Mouse (Mus musculus) intestine, embryonic 15.5 days (tissue): ENCODE measurements at regions not wholly inside any gene's neighbourhood (a gene's known extent, or its start where the extent isn't known, plus 50 kb on each side); places are given as distances from the start of the nearest gene placed in this dataset.

Experiments
- ATAC-seq: fragments of 200-750 bp; cut with Nextera tagmentation; 2 replicates; pipeline ENCODE4 v1.8.0; 2017; ENCODE audit warnings: moderate TSS enrichment, moderate library complexity
- H3K27ac ChIP-seq: fragments of 300-500 bp; sonication (generic); 2 replicates; pipeline ENCODE4 v1.5.1; 2015; ENCODE audit warnings: mild to moderate bottlenecking, inconsistent platforms
- H3K27me3 ChIP-seq: fragments of 300-500 bp; sonication (generic); replicated peaks from 2 replicates; pipeline ENCODE4 v1.6.1; 2015; ENCODE audit warnings: inconsistent platforms
- H3K36me3 ChIP-seq: fragments of 300-500 bp; sonication (generic); 2 replicates; pipeline ENCODE4 v1.6.1; 2015; ENCODE audit warnings: inconsistent platforms
- H3K4me1 ChIP-seq: fragments of 300-500 bp; sonication (generic); replicated peaks from 2 replicates; pipeline ENCODE4 v1.6.1; 2015; ENCODE audit warnings: inconsistent platforms
- H3K4me2 ChIP-seq: fragments of 300-500 bp; sonication (generic); replicated peaks from 2 replicates; pipeline ENCODE4 v1.6.1; 2015; ENCODE audit warnings: mild to moderate bottlenecking, inconsistent platforms
- H3K4me3 ChIP-seq: fragments of 300-500 bp; sonication (generic); replicated peaks from 2 replicates; pipeline ENCODE4 v1.5.1; 2015; ENCODE audit warnings: inconsistent platforms
- H3K9ac ChIP-seq: fragments of 300-500 bp; sonication (generic); 2 replicates; pipeline ENCODE4 v1.6.1; 2015; ENCODE audit warnings: inconsistent platforms
- H3K9me3 ChIP-seq: fragments of 300-500 bp; sonication (generic); 2 replicates; pipeline ENCODE4 v1.6.1; 2016; ENCODE audit warnings: inconsistent platforms
- WGBS: fragments of 180-500 bp; shearing (Covaris S2); methylation state at CpG from one replicate; pipeline ENCODE4 v1.1.7; 2015; 5-methylcytosine and 5-hydroxymethylcytosine counted together

DNA sequence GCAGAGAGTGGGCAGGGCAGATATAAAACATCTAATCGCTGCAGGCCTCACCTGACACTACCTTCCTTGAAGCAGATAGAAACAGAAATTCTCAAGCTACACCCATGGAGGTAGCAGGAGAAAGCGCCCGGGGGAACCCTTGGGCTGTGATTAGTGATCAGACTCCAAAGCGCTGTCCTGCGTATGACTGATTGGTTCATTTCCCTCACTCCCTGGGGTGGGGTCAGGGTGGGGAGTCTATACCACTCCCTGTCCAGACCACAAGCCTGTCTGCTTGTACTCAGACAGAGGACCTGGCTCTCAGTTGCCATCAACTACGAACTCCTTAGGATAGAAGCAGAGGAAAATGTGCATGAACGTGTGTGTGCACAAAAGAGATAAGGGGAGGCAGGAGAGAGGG is 77.7 kb downstream of the Gm826 start:
- no peaks in the 10 kb centered on the region for H3K4me1 ChIP-seq
- peak; percentile 78 for ATAC-seq
- H3K9me3 ChIP-seq = no peaks in the 10 kb centered on the region
- no peaks in the 10 kb centered on the region for H3K27me3 ChIP-seq
- no peaks in the 10 kb centered on the region for H3K36me3 ChIP-seq
- WGBS = 61% methylated on average over 7 of the region's 7 CpGs
- no peak overlapping the region for H3K4me3 ChIP-seq
- H3K9ac ChIP-seq = no peak overlapping the region
- H3K4me2 ChIP-seq = no peak overlapping the region
- H3K27ac ChIP-seq = no peak overlapping the region

DNA sequence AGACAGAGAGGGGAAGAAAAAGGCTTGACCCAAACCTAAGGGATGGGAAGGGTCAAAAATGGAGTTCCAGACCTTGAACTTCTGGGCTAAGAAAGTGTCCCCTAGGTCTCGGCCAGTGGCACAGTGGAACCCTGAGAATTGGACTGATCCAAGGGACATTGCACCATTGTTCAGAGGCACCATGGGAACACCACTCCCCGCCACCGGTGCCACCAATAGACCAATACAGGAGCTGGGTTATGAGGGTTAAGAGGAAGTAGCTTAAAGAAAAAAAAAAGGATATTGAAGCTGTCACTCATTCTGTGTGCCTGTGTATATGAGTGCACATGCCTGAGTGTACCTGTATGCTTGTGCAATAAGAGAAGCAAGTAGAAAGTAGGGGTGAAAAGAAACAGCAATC is 83.7 kb downstream of the Gm826 start:
- H3K9ac ChIP-seq = no peak overlapping the region
- H3K36me3 ChIP-seq = no peaks in the 10 kb centered on the region
- no peaks in the 10 kb centered on the region for H3K9me3 ChIP-seq
- WGBS = 87% methylated on average over 3 of the region's 3 CpGs
- no peak overlapping the region for H3K4me3 ChIP-seq
- no peak overlapping the region for H3K4me2 ChIP-seq
- H3K4me1 ChIP-seq = no peaks in the 10 kb centered on the region
- ATAC-seq = no peak
- no peak overlapping the region for H3K27ac ChIP-seq
- no peaks in the 10 kb centered on the region for H3K27me3 ChIP-seq

DNA sequence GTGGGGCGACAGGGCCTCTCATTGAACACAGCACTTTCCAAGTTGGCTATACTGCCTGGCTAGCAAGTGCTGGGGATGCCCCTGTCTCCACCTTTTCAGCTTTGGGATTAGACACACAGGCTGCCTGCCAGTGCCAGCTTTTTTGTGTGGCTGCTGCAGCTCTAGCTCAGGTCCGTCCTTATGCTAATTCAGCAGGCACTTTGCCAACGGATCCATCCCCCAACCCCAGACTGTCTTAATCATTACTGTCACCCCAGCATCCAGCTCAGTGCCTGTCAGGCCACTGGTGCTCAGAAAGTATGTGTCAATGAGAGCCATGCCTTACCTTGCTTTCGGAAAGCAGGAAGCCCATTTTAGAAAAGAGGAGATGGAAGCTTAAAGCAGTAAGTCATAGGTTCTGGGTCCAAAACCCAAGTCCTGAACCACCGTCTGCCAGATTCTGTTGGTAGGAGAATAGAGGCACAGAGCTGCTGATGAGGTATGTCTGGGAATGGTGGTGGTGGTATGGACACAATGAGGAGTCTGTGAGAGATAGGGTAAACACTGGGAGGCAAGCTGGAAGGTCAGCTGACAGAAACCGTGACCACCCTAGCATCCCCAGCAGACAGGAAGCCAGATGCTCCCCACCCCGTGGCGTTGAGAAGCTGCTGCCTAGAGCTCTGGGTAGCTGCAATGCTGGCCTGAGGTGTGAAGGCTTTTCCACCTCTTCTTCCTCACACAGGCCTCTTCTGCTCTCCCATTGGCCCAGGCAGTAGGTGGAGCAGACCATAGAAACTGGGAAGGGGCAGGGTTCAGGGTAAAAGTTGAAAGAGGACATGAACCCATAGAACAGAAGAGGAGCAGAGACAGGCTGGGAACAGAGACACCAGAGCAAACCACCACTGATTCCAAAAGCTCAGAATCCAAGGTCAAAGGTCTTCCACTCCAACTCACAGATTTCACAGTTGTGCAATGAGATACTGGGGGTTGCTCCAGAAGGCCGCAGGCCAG is 84.6 kb downstream of the Gm826 start:
- no peak overlapping the region for H3K4me3 ChIP-seq
- ATAC-seq = no peak
- no peaks in the 10 kb centered on the region for H3K4me1 ChIP-seq
- H3K27ac ChIP-seq = no peak overlapping the region
- no peaks in the 10 kb centered on the region for H3K9me3 ChIP-seq
- H3K4me2 ChIP-seq = no peak overlapping the region
- WGBS = 63% methylated on average over 9 of the region's 9 CpGs
- H3K9ac ChIP-seq = no peak overlapping the region
- no peaks in the 10 kb centered on the region for H3K27me3 ChIP-seq
- H3K36me3 ChIP-seq = no peaks in the 10 kb centered on the region

DNA sequence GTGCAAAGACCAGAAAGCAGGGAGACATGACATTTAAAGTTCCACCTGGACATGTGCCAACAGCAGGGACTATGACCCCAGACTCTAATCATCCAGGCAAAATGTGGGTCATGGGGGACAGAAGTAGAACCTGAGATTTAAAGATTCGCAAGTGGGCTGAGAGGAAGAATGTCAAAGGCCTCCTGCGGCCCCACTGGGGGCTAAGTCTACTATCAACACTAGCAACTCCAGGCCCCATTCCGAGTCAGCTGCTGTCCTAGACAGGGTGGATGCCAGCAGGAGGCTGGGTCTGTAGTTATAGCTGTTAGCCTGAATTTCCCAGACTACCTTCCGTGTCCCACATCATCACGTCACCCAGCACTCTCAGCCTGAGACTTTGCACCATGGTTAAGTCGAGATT is 86.7 kb downstream of the Gm826 start:
- peak; percentile 66 for ATAC-seq
- no peaks in the 10 kb centered on the region for H3K9me3 ChIP-seq
- no peak overlapping the region for H3K4me3 ChIP-seq
- 78% methylated on average over 6 of the region's 6 CpGs for WGBS
- no peaks in the 10 kb centered on the region for H3K27me3 ChIP-seq
- H3K27ac ChIP-seq = no peak overlapping the region
- H3K36me3 ChIP-seq = no peaks in the 10 kb centered on the region
- no peaks in the 10 kb centered on the region for H3K4me1 ChIP-seq
- H3K9ac ChIP-seq = no peak overlapping the region
- H3K4me2 ChIP-seq = no peak overlapping the region

DNA sequence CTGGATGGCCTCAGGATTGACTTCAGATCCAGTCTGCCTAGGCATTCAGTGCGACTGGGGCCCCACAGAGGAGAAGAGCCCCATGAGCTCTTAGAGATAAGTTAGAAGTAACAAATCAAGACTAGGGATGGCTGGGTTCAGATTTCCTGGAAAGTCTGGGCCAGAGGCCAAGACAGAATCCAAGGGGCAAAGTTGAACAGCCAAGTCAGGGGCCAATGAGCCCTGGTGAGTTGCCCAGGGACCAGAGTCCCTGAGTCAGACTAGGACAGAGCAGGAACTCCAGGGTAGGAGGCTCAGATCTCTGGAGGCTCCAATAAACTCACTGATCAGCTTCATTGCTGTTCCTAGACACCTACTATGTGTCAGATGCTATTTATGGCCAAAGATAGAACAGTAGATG is 87.6 kb downstream of the Gm826 start:
- H3K36me3 ChIP-seq = no peaks in the 10 kb centered on the region
- no peak overlapping the region; the same call in 1 of the 2 replicates for H3K4me2 ChIP-seq
- no peaks in the 10 kb centered on the region for H3K4me1 ChIP-seq
- 47% methylated on average over 1 of the region's 1 CpGs for WGBS
- no peak overlapping the region for H3K4me3 ChIP-seq
- no peaks in the 10 kb centered on the region for H3K27me3 ChIP-seq
- peak overlapping the region; percentile 51; the same call in 1 of the 2 replicates for H3K27ac ChIP-seq
- H3K9me3 ChIP-seq = no peaks in the 10 kb centered on the region
- no peak overlapping the region for H3K9ac ChIP-seq
- ATAC-seq = peak; percentile 87

DNA sequence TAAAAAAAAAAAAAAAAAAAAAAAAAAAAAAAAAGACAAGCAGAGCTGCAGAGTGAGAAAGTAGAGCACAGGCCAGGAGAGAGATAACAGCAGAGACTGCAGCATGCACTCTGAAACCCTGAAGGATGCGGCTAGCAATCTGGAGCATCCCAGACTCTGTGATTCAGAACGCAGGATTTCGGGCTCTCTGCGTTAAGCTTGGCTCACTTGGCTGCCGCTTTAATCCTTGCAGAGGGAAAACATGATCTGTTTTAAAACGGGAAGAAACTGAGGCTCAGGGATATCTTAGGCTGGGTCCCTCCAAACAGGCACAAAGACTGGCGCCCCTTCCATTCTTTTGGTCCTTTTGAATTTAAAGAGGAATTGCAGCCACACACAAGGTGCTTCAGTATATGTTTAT is 89.1 kb downstream of the Gm826 start:
- 54% methylated on average over 7 of the region's 7 CpGs for WGBS

DNA sequence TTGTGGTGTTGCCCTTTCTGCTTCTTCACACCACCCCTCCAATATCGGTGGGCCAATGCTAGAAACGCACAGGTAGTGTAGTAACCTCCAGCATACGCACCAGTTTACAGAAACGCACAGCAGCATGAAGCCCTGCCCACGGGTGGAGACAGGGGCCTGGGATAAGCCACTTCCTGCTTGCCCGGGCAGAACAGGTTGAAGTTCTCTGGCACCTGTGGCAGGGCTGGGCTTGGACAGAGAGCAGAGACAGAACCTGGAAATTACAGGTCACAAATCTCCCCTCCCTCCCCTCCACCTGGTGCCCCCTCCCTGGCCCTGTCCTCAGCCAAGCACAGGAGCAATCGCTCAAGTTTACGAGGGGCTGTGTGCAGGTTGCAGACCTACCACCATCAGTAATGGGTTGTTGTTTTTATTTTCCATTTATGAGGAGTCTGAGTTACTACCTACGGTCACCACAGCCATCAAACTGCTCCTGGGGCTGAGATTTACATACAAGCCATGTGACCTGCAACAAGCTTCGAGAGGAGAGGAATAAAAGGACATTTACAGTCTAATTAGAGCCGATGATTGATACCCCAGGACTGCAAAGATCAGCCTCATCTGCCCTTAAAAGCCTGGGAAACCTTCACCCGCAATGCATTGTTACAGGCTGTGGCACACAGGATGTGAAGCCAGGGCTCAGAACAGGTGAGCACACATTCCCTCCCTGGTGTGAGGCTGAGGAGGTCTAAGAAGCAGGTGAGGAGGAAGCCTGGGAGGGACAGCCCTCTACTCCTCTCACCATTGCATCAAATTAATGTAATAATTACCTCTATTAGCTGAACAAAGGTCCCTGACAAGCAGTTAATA is 93.2 kb downstream of the Gm826 start:
- Histone ChIP-seq H3K9me3 (no peaks in the 10 kb centered on the region), H3K4me2 (no peak overlapping the region; the same call in 1 of the 2 replicates), H3K27ac (0 out of 2 replicates have a peak overlapping the region, but pooled peaks have one; percentile 48), H3K36me3 (no peaks in the 10 kb centered on the region), H3K27me3 (no peaks in the 10 kb centered on the region), H3K4me3 (no peak overlapping the region), H3K9ac (no peak overlapping the region), H3K4me1 (no peaks in the 10 kb centered on the region; the same call in 1 of the 2 replicates)
- peak; percentile 91 for ATAC-seq
- WGBS = 39% methylated on average over 12 of the region's 12 CpGs

More for the DNA sequence above, 89.1 kb downstream of the Gm826 start:
- Histone ChIP-seq H3K27ac (no peak overlapping the region), H3K4me1 (no peaks in the 10 kb centered on the region; the same call in 1 of the 2 replicates), H3K27me3 (no peaks in the 10 kb centered on the region), H3K4me2 (no peak overlapping the region), H3K9ac (no peak overlapping the region), H3K4me3 (no peak overlapping the region), H3K9me3 (no peaks in the 10 kb centered on the region), H3K36me3 (no peaks in the 10 kb centered on the region)
- no peak for ATAC-seq

DNA sequence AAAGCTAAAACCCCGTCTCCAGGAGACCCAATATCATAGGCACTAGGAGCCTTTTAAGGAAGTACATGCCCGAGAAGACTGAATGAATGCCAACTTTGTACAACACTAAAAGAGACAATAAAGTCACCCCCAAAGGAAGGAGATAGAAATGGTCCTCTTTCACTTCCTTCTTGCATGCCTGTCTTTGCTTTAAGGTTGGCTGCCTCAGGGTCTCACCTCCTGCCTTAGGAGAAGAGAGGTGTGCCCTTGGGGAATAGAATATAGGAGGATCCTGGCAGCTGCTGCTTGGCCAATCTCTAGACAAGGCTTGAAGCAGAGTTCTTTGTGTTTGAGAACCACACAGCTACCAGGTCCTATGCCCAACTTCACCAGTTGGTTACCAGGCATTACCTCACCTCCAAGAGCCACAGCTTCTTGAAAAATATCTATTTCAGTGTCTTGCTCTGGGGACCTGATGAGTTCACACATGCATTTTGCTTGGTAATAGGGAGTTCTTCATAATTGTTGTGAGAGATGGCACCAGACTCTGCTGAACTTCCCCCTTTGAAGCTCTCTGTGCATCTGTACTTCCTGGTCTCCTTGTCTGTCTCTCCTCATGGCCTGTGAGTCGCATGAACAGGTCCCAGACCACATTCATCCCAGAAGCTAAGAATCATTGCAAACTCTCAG is 96.4 kb downstream of the Gm826 start:
- Histone ChIP-seq H3K36me3 (no peaks in the 10 kb centered on the region), H3K4me3 (no peak overlapping the region), H3K27ac (no peak overlapping the region), H3K9me3 (no peaks in the 10 kb centered on the region), H3K27me3 (no peaks in the 10 kb centered on the region), H3K9ac (no peak overlapping the region), H3K4me1 (no peaks in the 10 kb centered on the region; the same call in 1 of the 2 replicates), H3K4me2 (no peak overlapping the region)
- ATAC-seq = no peak
- 77% methylated on average over 3 of the region's 3 CpGs for WGBS

DNA sequence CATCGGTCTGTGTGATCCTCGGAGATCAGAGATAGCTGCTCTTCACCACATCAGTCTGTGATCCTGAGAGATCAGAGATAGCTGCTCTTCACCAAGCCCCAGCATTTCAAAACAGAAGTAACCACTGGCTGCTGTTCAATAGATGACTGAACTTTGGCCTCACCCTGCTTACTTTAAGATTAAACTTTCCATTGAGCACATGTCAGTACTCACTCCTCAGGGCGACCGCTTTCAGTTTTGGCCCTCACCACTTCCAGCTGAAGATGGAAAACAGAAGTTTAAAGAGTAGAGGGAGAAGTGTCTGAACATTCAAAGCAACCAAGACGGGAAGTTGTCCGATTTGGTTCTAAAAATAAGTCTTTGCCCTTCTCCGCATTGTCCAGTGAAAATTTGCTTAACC is 97.2 kb downstream of the Gm826 start:
- H3K4me3 ChIP-seq = no peak overlapping the region
- H3K9ac ChIP-seq = no peak overlapping the region
- H3K36me3 ChIP-seq = no peaks in the 10 kb centered on the region
- H3K4me1 ChIP-seq = no peaks in the 10 kb centered on the region; the same call in 1 of the 2 replicates
- ATAC-seq = peak; percentile 54
- no peaks in the 10 kb centered on the region for H3K9me3 ChIP-seq
- no peak overlapping the region for H3K27ac ChIP-seq
- no peak overlapping the region for H3K4me2 ChIP-seq
- no peaks in the 10 kb centered on the region for H3K27me3 ChIP-seq
- 48% methylated on average over 7 of the region's 7 CpGs for WGBS

DNA sequence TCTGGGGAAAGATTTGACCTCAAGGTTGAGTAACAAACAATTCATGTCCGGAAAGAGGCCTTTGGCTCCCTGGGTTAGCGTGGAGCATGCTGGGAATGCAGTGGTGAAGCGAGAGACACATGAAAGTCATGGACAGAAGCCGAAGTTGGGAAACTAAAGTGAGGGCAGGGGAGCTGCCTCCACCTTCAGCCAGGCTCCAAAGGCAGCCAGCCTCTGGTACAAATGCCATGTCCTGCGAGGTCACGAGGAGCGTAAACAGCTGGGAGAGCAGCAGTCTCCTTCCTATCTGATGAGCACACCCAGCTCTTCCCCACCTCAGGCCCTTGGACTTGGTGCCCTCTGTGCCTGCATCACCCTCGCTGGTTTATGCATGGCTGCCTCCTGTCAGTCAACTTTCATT is 103.2 kb downstream of the Gm826 start:
- no peak overlapping the region for H3K4me3 ChIP-seq
- ATAC-seq = peak; percentile 78
- no peak overlapping the region for H3K9ac ChIP-seq
- H3K4me2 ChIP-seq = no peak overlapping the region
- H3K4me1 ChIP-seq = no peaks in the 10 kb centered on the region
- H3K27ac ChIP-seq = no peak overlapping the region
- no peaks in the 10 kb centered on the region for H3K36me3 ChIP-seq
- H3K9me3 ChIP-seq = no peaks in the 10 kb centered on the region
- H3K27me3 ChIP-seq = no peaks in the 10 kb centered on the region
- WGBS = 59% methylated on average over 8 of the region's 8 CpGs

DNA sequence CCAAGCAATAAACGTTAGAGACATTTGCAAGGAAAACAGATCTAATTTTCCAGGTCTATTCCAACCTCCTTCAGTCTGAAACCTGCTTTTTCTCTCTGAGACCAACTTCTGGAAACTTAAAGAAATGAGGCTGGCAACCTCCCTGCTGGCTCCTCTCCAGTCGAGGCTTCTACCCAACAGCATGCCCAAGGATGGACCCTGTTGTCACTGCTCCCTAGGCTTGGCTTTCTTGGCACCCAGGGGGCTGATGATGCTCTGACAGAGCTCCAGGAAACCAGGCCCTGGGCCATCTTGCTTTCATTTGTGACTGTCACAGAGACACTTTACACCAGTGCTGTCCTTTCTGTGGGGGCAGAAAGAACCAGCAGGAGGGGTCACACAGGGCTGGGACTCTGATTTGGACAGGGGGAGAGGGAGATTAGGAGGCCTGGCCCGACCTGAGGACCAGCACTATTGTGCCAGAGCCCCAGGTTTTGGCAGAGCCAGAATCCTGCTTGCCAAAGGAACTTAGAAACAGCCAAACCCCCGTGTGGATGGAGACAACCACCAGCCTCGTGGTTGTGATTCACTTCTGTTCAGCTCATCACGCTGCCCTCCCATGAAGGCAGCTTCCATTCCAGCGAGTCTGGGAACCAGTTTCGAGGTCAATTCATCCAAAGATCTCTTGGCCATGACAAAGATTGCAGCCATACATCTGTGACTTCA is 105.5 kb downstream of the Gm826 start:
- Histone ChIP-seq H3K4me1 (no peaks in the 10 kb centered on the region), H3K9ac (no peak overlapping the region), H3K27me3 (no peaks in the 10 kb centered on the region), H3K36me3 (no peaks in the 10 kb centered on the region), H3K27ac (no peak overlapping the region), H3K9me3 (no peaks in the 10 kb centered on the region), H3K4me2 (no peak overlapping the region), H3K4me3 (no peak overlapping the region)
- WGBS = 75% methylated on average over 8 of the region's 8 CpGs
- ATAC-seq = no peak
